Mouse (Mus musculus) testis, adult 2 months (tissue): Measurements from ENCODE around the gene Capza1.

Experiments used
- CTCF ChIP-seq: fragments of 200-500 bp; IDR thresholded peaks from 2 replicates; pipeline ENCODE4 v1.5.1; 2012; ENCODE audit warnings: low read depth, mild to moderate bottlenecking, inconsistent platforms, low read length, moderate library complexity; ENCODE audit not compliant: control insufficient read depth, insufficient read depth, insufficient replicate concordance
- POLR2A ChIP-seq: fragments of 200-500 bp; IDR thresholded peaks from 2 replicates; pipeline ENCODE4 v1.6.1; 2012; ENCODE audit warnings: low read depth, mild to moderate bottlenecking, inconsistent platforms, low read length, moderate library complexity; ENCODE audit not compliant: control insufficient read depth

- TF ChIP-seq CTCF (no peak), POLR2A (no peak)
Measured at GRCm38 (mm10) chr3:104793871-104794828, 70.2 kb downstream of the Capza1 start.
